Mouse (Mus musculus): ENCODE measurements around the gene Cacnb4.

Cacnb4 gene

GRCm38 (mm10) chr2:52476801-52477549, 199.7 kb downstream of the Cacnb4 start:
- intact Hi-C loops (cut with DNase I) = no loop called here

DNA sequence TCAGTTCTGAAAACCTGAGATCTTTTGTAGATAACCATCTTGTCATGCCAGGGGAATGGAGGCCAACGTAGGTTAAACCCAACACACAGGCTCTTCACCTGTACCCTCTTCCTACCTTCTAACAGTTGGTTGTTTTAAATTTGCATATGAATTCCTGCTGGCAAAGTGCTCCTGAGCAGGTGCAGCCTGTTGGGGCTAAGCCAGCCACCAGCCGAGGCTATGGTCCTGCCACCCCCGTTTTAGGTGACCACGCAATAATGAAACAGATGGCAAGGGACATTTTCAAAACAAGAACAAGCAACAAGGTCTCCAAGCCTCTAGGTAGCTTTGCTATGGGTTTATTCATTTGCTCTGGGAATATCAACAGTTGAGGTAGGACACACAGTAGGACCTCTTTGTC, 200.8 kb downstream of the Cacnb4 start:
- intact Hi-C loops (cut with DNase I) = no loop called here

- intact Hi-C loops (cut with DNase I) = no loop called here
Observed at GRCm38 (mm10) chr2:52474570-52474969, 202.1 kb downstream of the Cacnb4 start.

DNA sequence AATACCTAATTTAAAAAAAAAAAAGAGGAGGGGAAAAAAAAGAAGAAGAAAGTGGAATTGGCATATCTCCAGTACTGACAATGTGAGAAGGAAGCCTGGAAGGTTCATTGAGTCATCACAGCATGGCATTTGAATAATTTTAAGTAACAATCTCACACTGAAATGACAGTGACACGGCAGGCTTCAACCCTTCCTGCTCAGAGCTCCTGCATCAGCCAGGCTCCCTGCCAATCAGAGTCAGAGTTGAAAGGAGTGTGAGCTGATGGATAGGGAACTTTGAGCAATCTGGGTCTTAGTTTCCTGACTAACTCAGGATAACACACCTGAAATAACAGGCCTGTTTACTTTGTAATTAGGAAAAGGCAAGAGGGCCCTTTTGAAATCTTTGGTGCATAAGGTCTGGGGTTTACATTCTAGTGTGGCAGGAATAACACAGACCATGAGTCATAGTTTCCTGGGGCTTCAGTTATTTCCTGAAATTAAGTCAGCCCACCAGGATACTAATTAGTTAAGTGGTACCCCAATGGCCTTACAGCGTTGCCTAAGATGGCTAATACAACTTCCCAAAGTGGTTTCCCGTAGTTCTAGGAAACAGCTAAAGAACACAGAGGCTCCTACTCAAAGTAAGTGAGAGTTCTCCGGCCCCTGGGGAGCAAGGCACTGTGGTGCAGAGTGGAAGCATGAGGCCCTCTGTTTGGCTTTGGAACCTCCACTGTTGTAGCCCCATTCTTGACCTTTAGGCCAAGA, 204.9 kb downstream of the Cacnb4 start:
- intact Hi-C loops (cut with DNase I) = no loop called here

GRCm38 (mm10) chr2:52470044-52470560, 206.5 kb downstream of the Cacnb4 start:
- intact Hi-C loops (cut with DNase I) = no loop called here

DNA sequence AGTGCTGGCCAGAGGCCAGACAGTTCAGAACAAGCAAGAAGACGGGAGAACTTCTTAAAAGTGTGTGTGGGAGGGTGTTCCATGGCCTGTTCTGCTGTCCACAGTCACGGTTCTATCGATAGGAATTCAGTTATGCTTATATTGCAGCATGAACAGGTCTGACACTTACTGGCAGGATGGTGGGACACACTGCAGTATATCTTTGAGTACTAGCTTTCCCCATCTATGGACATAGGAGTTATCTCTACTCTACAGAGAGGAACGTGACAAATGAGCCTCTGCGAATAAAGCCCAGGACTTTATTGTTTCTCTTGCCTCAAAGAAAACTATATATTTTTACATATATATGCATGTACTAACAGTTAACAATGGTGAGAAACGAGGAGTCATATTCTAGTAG, 209.0 kb downstream of the Cacnb4 start:
- intact Hi-C loops (cut with DNase I) = no loop called here

- intact Hi-C loops (cut with DNase I) = no loop called here
Observed at GRCm38 (mm10) chr2:52461206-52461967, 215.2 kb downstream of the Cacnb4 start.

- intact Hi-C loops (cut with DNase I) = no loop called here
Observed at GRCm38 (mm10) chr2:52455606-52456479, 220.8 kb downstream of the Cacnb4 start.

DNA sequence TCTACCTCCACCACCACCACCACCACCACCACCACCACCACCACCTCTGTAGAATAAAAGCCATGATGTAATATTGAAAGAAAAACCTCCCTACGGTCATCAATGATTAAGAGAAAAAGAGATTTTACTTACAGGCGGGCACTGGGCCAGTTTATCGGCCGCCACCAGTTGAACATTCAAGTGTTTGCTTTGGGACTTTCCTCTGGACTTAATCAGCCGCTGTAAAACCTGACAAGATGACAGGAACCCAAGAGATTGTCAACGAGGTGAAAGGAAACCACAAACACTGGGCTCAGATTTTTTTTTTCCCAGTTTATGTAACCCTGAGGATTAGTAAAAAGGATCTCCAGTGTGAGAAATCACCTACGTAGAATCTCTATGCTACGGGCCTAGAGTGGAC, 226.8 kb downstream of the Cacnb4 start:
- intact Hi-C loops (cut with DNase I) = no loop called here

GRCm38 (mm10) chr2:52448916-52449315, 227.7 kb downstream of the Cacnb4 start:
- intact Hi-C loops (cut with DNase I) = no loop called here

GRCm38 (mm10) chr2:52446648-52447047, 230.0 kb downstream of the Cacnb4 start:
- intact Hi-C loops (cut with DNase I) = no loop called here

- intact Hi-C loops (cut with DNase I) = no loop called here
Observed at GRCm38 (mm10) chr2:52442125-52442524, 234.5 kb downstream of the Cacnb4 start.

DNA sequence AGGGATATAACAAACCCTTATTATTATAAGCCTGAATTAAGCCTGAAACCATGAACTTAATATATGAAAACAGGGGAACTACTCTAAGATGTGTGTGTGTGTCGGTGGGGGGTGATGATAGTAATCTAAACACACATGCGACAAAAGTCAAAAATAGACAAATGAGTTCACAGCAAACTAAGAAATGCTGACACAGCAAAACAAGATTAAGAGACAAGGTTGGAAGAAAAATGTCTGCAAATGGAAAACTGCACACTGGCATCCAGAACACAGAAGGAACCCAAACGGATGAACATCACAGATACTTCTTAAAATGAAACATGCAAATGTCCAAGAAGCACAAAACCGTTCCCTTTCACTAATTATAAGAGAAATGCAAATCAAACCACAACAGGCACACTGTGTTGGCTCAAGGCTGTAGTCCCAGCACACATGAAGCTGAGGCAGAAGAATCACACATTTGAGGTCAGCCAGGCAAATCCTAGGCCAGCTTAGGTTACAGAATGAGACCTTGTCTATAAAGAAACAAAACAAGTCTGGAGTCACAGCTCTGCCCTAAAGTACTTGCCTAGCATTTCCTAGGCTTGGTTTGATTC, 236.1 kb downstream of the Cacnb4 start:
- intact Hi-C loops (cut with DNase I) = no loop called here

GRCm38 (mm10) chr2:52438437-52438836, 238.2 kb downstream of the Cacnb4 start:
- intact Hi-C loops (cut with DNase I) = no loop called here

DNA sequence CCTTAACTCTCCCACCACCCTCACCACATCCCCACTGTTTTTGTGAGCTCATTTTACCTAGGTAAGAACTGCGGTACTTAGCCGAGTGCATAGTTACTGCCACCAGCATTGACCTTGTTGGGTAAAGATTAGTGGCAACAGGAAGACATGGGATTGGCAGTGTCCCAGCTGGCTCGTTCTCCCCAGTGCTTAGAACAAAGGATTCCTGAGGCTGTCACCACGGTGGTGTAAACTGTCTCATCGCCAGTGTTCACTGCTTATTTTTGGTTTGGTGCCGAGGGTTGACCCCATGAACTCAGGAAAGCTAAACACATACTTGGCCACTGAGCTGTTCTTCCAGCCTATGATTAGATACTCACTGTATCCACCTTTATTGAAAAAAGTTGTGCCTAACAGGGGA, 238.6 kb downstream of the Cacnb4 start:
- intact Hi-C loops (cut with DNase I) = no loop called here

DNA sequence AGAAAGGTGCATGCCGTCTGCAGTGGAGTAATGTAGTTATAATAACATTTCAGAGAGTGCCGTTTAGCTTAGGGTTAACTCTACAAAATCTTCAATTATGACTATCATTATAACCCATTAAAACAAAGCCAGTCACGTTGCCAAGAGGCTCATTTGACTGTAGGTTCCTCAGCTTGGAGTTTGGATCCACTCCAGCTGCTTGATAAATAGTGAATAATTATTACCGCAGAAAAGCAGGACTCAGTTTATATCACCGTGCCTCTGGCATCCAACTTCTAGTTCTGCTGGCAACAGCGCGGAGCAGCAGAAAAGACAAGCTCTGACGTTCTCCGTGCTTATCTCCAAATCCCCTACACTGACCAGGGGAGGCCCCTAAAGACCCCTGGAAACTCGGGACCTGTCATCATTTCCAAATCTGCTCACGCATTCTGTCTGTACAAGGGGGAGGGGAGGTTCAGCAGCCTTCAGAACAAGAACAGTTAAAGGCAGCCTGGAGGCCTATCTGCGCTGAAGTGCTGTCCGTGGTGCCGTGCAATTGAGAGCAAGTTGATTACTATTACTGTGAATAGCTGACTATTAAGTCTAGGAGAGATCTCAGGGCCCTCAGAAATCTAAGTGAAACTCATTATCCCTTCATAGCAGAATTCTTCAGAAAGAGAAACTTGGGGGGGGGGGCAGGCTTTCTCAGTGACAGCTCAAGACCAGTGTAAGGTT, 240.6 kb downstream of the Cacnb4 start:
- intact Hi-C loops (cut with DNase I) = no loop called here

GRCm38 (mm10) chr2:52433365-52433764, 243.3 kb downstream of the Cacnb4 start:
- intact Hi-C loops (cut with DNase I) = no loop called here

- intact Hi-C loops (cut with DNase I) = loop anchor here (10.0 kb wide), 1 partner anchor 167 kb away; no protein-coding TSS in a partner anchor
Observed at GRCm38 (mm10) chr2:52427383-52427782, 249.2 kb downstream of the Cacnb4 start.

GRCm38 (mm10) chr2:52426041-52426440, 250.6 kb downstream of the Cacnb4 start:
- intact Hi-C loops (cut with DNase I) = loop anchor here (10.0 kb wide), 1 partner anchor 169 kb away; no protein-coding TSS in a partner anchor

GRCm38 (mm10) chr2:52425523-52425795, 251.2 kb downstream of the Cacnb4 start:
- intact Hi-C loops (cut with DNase I) = loop anchor here (10.0 kb wide), 1 partner anchor 169 kb away; no protein-coding TSS in a partner anchor

Data from adrenal gland (tissue).